Mouse (Mus musculus): ENCODE results near the gene Tmem216.

Tmem216 gene

DNA sequence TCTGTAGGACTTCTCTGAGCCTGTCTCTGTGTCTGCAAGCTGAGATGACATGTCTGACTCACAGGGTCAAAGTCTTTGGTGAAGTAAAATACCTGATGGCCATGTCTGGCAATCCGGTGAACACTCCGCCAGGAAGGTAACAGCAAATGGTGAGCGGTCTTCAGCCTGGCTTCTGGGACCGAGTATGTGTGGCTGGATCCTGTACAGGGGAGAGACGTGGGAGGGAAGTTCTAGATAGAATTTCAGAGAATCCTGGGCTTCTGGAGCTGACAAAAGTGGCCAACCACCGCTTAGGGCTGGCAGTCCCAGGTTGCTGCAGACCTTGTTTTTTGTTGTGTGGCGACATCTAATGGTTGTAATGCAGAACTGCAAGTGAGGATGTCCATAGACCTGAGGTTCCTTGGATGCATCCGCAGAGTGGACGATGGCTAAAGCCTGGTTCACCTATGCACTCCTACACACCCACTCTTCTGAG, 69.7 kb downstream of the Tmem216 start:
- in situ Hi-C loops (cut with MboI) = no loop called here
